Mouse (Mus musculus) frontal cortex, postnatal 10 days (tissue): ENCODE data around the gene Tle2.

Source experiments
- DNase-seq, 2 experiments: peaks; one replicate each; pipeline ENCODE4 v3.0.0; 2022; ENCODE audit warnings: low spot score in 2 of 2, mixed read lengths in 1 of 2

Gene Tle2

DNA sequence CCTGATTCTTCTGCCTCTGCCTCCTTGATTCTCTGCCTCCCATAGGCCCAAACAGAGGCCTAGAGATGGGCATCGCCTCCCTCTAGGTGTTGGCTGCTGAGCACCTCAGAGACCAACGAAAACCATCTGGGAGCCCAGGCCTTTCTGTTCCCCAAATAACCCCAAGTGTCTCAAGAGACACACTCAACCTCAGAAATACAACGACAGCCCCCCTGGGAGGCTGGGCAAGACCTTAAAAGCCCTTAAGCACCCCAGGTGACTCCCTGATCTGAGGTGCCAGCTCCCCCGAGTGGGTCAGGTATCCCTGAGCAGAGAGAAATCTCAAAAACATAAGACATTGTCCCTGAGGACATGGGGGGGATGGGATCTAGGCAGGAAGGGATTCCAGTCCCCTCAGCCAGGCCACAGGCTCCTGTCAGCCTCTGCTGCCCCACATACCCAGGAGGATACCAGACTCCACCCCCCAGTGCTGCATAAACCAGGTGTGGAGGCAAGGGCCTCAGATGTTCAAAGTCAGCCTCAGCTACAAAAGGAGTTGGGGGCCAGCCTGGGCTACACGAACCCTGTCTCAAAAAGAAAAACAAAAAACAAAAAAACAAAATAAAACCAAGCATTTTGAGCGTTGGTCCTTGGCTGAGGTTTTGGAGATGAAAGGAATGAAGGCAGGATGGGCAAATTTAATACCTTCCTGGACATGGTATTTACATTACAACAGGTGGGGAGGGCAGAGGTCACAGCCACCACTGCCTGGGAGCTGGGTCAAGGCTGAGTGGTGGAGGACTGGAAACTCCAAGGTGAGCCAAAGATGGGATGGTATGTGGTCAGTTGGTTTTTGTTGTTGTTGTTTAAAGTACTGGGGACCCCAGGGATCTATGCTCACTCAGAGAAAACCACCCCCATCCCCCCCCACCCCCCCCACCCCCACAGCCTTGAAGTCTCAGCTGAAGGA, 20.3 kb upstream of the Tle2 start:
- DNase-seq = no peak

DNA sequence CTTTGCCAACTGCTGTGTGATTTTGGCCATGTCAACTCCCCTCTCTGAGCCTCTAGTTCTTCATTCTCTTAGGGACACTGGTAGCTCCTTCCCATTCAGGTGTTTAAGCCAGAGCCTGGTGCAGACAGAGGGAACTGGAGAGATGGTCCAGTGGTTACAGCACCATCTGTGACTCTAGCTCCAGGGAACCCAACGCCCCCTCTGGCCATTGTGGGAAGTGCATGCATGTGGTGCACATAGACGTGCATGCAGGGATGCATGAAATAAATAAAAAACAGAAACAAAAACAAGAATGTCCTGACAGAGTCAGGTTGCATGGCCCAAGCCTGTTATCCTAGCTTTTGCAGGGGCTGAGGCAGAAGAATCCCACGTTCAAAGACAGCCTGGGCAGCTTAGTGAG, 18.1 kb upstream of the Tle2 start:
- DNase-seq = no peak

DNA sequence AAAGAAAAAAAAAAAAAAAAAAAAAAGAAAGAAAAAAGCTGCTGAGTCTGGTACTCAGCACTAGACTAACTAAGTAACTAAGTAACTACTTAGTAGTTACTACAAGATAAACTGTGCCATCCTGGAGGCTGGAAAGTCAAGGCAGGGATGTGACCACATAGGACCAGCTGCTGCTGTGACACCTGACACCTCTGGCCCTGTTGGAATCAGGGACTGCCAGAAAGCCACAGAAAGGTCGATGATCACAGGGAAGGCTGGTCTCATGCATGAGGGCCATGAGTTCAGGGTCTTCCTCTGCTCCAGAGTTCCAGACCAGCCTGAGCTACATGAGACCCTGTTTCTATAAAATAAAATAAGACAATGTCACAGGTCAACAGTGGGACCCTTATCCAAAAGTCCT, 16.9 kb upstream of the Tle2 start:
- no peak for DNase-seq

DNA sequence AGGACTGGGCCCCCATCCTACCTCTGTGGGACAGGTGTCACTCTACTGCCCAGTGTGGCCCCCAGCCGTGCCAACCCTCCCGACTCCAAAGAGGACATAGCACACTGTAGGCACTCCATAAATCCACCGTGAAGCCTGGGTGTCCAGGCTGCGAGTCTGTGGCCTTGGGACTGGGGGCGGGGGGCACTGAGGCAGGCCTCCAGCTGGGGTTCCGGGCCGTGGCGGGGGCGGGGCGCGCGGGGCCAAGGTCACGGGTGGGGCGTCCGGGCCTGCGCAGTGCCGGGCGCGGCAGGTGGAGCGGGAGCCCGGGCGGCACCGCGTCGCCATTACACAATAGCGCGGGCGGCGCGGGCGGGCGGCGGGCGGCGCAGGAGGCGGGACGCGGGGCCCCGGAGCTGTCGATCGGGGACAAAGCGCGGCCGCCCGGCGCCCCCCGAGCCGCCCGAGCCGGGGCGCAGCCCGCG, 15.2 kb upstream of the Tle2 start, which contains the start of gene Aes:
Gene Aes (plus strand): TSS at position 326 of the 464 bp plus-strand sequence.
- DNase-seq = peak in 1 of 2 experiments; percentile 65

DNA sequence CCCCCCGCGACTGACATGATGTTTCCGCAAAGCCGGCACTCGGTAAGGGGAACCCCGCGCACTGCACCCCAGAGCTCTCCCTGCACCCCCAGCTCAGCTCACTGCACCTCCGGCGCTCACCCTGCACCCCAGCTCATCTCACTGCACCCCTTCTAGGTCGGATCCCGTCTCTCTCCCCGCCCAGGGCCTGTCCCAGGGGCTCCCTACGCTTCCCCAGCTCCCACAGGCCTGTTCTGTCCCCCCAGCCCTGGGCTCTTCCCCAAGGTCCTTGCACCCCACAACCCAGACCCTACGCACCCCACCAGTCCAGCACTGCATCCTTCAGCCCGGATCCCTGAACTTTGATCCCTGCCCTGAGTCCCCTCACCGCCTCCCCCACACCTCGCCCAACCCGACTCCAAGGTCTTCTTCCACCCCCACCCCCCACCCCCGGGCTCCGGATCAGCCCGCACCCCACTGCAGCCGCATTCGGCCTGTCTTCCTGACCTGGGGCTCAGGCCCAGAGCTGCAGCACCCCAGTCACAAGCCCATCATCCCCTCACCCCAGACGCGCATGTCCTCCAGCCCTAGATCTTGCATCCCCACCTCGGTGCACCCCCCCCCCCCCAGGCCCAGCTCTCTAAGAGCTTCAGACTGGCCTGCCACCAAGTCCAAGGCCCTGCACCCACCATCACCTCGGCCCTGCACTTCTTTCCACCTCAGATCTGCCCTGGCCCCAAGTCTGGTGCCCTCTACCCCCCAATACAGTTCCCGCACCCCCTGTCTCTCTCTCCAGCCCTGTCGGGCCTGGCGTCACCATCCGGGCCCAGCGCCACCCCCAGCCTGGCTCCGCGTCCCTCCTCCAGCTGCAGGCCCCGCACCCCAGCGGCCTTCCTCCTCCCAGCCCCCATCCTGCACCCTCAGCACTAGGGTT, 14.5 kb upstream of the Tle2 start:
- DNase-seq = peak in 1 of 2 experiments; percentile 72

DNA sequence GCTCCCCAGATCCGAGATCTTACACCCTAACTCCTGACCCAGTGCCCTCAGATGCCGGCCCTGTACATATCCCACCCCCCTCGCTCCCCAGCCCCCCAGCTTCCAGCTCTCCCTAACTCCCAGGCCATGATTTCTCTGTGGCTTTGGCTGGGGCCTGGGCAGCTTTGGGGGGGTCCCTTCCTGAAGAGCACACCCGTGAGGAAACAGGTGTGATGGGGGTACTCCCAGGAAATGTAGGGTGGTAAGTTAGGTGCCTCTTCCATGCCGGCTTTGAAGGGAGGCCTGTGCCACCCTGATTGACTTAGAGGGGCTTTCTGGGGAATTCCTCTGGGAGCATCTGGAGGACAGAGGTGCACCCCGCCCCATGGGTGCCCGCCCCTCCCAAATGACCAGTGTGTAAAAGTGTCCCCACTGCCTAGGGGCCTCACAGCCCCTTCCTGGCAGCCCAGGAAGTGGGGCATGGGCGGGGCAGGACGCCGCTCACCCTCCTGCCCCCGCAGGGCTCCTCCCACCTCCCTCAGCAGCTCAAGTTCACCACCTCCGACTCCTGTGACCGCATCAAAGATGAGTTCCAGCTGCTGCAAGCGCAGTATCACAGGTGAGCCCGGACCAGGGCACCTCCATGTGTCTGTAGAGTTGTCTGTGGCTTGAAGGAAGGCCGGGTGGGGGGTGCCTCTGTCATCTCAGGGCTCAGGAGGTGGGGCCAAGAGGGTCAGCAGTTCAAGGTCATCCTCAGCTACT, 13.5 kb upstream of the Tle2 start:
- DNase-seq = no peak

DNA sequence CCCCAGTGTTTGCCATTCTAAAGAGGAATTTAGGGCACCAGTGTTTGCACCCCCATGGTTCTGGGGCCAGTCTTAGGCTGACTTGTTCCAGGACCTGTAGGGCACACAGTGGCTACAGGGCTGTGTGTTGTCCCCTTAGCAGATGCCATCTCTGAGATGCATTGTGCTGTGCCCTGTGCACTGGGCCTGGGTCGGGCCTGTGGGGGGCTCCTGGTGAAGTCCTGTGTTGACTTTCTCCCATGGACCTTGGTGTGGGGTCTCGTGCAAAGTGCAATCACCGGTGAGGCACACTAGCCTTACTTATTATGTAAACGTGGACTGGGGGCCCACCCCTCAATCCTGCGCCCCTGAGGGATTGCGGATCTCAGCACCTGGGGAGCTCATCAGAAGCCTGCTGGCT, 11.9 kb upstream of the Tle2 start:
- DNase-seq = no peak

DNA sequence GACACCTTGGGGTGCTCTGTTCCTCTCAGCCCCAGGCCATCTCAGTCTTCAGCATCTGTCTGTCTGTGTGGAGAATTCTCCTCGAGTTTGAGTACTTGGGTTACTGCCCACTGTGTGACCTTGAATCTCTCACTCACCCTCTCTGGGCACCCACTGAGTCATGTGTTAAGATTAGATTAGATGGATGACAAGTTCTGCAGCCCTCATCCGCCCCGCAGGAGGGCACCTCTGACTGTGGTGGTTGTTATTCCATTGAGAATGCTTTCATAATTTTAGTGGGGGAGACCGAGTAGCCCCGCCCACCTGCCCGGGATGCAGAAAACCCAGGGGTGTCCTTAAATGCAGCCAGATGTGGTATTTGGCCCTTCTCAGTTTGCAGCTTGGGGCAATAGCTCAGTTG, 10.9 kb upstream of the Tle2 start:
- no peak for DNase-seq

DNA sequence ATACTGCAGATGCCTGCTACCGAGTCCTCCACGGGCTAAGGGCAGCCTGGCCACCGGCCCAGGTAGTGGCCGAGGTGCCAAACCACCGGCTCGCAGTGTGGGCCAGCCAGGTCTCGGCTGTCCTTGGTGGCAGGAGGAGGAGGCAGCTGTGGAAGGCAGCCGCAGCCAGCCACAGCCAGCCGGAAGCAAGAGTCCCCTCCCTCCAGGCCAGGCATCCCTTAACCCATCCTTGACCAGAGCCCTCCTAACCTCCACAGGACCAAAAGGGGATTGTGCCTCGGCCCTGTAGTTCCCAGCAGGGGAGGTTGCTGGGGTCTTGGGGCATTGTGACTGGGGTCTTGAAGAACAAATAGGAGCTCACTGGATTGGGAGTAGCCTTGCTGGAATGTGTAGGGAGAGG, 10.1 kb upstream of the Tle2 start:
- DNase-seq = no peak

DNA sequence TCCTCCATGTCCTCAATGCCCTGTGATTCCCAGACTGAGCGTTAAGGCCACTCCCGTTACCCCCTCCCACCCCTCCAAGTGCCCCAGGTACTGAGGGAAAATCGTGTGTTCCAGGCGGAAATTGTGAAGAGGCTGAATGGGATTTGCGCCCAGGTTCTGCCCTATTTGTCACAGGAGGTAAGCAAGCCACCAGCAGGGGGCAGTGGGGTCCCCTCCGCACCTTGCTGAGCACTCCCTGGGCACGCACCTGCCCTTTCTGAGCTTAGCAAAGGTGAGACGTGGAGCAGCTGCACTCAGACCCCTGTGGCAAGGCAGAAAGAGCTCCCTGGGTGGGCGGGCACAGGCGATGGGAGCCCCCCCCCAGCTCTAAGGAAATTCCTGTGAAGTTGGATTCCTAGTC, 9.6 kb upstream of the Tle2 start:
- DNase-seq = no peak

DNA sequence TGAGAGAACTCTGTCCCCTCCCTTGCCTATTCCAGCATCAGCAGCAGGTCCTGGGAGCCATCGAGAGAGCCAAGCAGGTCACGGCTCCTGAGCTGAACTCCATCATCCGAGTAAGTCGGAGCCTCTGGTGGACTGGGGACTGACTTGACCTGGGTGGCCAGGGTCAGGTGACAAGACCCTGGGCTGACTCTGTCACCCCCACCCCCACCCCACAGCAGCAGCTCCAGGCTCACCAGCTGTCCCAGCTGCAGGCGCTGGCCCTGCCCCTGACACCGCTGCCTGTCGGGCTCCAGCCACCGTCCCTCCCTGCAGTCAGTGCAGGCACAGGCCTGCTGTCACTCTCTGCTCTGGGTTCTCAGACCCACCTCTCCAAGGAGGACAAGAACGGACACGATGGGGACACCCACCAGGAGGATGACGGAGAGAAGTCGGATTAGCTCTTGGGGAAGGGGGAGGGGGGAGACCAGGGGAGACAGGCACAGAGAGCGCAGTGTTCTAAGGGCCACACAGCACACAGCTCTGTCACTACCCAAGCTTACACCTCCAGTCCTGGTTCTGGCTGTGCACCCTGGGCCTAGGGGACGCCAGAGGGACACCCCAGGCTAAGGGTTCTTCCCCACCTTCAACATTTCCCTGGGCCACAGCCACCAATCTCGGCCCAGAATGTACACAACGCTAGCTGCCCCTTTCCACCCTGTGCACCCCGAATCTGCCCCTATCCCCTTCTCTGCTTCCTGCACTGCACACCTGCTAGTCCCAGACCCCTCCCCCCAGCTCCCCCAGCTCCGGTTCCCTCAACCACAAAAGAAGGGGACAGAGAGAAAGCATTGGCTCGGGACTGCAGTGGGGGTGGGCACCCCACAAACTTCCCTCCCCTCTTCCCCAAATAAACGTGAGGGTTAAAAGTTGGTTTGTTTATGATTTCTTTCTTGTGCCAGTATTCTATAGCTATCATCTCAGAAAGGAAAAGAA, 8.8 kb upstream of the Tle2 start:
- no peak for DNase-seq

DNA sequence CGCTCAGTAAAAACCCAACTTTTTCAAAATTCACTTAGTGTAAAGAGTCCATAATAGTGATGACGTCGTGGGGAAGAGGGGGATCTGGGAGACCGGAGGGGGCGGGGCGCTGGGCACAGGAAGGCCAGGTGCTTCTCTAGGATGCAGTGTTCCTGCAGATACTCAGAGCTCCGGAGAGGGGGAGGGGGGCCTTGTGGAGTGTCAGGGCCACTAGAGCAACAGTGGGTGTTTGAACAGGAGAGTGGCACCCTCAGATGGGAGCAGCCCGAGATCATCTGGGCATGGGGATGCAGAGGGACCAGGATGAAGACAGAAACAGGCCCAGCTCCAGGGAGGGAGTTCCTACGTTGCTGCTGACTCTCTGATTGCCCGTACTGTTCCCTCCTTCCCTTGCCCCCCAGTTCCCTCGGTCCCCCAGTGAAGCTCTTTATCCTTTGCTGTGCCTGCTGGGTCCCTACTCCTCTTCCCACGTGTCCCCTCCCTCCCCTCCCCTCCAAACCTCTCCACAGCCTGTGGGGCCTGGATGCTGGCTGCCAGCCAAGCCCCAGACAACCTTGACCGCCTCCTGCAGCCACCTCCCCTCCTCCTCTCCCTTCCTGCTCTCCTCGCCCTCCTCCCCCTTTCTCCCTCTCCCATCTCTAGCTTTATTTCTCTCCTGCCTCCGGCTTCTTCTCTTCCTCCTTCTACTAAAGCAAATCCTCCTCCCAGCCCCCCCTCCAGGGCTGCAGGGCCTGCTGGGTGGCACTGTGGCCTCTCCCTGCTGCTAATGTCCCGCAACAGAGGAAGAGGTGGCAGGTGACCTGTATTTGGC, 5.8 kb upstream of the Tle2 start:
- no peak for DNase-seq

DNA sequence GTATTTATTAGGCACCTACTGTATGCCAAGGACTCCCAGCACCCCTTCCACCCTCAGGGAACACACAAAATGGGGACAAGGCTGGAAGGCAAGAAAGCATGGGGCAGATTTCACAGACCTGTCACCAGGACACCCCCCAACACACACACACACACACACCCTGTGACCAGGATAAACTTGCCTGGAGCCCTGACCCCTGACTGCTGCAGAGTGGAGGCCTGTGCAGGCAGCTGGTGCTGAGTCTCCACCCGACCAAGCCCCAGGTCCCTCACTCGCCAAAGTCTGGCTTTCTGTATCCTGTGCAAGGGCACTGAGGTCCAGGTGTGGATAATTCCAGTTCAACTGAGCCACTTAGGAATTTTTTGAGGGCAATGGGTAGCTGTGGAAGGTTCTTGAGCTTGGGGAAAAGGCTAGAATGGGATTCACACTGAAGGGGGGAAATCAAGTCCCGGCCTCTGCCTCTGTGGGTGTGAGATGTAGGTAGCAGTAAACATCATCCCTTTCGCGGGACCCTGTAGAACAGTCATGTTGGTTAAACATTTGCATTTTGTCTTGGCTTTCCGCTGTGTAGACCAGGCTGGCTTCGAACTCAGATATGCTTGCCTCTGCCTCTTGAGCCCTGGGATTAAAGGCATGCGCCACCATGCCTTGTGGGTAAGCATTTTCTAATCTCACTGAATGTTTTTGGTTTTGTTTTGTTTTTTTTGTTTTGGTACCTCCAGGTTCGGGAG, 4.7 kb upstream of the Tle2 start:
- no peak for DNase-seq

DNA sequence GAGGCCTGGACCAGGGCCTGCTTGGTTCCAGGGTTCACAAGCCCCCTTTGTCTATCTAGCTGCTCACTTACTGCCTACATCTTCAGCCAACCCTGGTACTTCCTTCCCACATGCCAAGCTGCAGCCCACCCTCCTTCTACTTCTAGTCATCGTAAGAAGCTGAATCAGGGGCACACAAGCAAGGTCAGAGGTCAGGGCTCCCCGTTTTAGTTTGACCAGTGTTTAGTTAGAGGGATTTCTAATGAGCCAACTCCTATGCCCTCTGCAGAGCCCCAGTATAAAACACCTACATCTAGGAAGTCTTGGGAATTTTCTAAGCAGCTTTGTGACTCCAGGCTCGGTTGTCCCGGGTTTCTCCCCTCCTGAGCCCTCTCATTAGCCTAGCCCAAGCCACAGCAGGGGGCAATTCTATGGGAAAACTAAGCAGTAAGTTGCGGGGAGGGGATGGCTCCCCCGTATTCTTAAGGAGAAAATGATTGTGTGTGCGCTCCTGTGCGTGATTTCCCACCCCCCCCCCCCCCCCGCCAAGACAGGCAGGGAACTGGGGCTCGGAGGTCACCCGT, 4.0 kb upstream of the Tle2 start:
- DNase-seq = no peak

DNA sequence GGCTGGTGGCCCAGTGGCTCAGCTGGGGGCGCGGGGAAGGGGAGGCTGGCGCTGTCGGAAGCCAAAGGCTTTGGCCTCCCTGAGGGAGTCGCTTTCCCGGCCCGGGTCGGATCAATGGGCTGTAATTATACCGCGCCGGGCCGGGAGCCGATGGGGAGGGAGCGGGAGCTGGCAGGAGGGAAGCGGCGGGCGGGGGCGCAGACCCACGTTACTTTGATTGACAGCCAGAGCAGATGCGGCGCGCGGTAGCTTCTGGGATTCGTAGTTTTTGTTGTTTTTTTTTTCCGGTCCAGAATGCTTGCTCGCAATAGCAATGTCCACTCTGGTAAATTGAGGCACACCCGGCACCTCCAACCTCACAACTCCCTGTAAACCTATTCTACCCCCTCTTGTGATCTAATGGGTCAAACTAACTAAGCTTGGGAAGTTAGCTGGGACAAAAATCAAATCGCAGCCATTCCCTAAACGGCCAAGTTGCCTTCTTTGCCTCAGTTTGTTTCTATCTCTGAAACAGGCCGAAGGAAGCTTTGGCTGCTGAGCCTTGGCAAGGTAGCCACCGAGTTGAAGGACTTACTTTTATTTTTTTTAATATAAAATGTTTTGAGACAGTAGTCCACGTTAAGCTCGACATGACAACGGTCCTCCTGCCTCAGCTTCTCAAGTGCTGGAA, 3.4 kb upstream of the Tle2 start:
- peak; percentile 94 to 96 for DNase-seq

DNA sequence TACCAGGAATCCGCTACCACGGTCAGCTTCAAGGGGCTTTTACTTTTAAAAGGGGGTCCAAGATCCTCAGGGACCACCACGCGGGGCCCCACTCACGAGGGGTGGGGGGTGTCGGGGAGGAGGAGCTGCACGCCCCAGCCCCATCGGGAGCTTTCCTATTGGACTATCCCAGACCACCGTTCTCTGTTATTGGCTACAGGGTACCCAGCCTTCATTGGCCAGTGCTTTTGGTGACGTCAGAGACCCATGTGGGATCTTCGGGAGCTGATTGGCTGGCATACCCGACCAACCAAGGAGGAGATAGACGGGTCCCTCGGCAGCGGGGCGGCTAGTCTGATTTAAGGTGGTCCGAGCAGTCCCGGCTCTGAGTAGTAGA, 2.9 kb upstream of the Tle2 start:
- peak; percentile 98 to 99 for DNase-seq

DNA sequence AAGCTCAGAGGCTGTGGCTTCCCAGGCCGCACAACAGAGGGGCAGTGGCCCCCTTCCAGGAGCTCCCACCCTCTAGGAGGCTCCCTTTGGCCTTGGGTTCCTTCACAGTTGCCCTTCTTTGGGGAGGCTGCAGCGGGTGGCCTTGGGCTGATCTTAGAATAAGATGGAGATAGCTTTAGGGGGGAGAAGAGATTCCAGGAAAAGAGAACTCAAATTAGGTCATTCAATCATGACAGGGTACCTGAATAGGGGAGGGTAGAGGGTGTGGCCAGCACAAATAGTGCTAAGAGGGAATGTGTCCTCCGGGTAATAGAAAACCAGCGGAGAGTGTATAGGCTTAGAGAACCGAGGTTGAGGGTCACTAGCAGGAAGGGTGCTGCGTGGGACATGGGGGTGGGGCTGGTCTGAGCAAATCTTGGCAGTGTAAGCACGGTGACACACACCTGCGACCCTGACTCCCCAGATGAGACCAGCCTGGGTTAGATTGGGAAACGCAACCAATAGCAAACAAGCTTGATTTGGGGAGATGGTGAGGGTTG, 2.2 kb upstream of the Tle2 start:
- no peak for DNase-seq

DNA sequence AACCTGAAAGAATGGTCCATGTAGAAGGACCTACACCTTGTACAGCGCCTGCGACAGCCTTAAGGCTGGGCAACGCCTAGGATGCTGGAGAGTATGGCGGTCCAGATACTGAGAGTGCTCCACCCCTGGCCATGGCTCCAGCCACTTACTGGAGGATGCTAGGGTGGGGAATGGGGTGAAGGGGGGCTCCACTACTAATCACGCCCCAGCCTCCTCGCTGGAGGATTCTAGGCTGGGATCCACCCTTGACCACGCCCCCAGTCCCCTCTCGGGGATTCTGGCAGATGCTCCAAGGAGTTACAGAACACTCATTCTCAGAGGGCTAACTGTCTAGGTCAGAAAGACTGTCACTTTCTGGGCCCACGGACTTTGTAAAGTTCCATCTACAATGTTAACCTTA, 1.4 kb upstream of the Tle2 start:
- no peak for DNase-seq
